Mouse (Mus musculus) spleen, postnatal 0 days (tissue): ENCODE measurements around the gene Prmt7. TPM values are rescaled to one million over a fixed set of nuclear protein-coding genes. Genes with fewer than 3 reads are reported as not detected.

ENCODE experiments used
- polyA plus RNA-seq: library from polyadenylated mRNA; unstranded; fragments of >200 nt; fragmentation: Nextera tagmentation; extraction: Ambion mirVana; gene quantifications from 2 replicates; pipeline ENCODE4 v1.2.1, GENCODE M21; 2015

Prmt7 gene
- 22.3 and 25.3 TPM in 2 replicates for polyA plus RNA-seq

GRCm38 (mm10) chr8:106210821-106211345 lies at the start of gene Prmt7, which contains the start of gene Slc7a6os:
Gene Prmt7 (plus strand): TSS chr8:106210936.
Gene Slc7a6os (minus strand): TSS chr8:106210935.

GRCm38 (mm10) chr8:106168356-106169016 lies 42.2 kb upstream of the Prmt7 start, which contains the start of gene Slc7a6:
Gene Slc7a6 (plus strand): TSS chr8:106168857.

Other genes starting within 250 kb of the Prmt7 start
- gene Slc12a4, start 244.8 kb upstream of the Prmt7 start, polyA plus RNA-seq = 12.0 and 12.9 TPM in 2 replicates
- not detected in 2 replicates for gene Dpep3, start 231.5 kb upstream of the Prmt7 start, polyA plus RNA-seq
- 14.1 and 14.8 TPM in 2 replicates for gene Dus2, start 219.6 kb upstream of the Prmt7 start, polyA plus RNA-seq
- gene Dpep2nb, start 205.0 kb upstream of the Prmt7 start, polyA plus RNA-seq = not detected in 2 replicates
- 9.3 and 9.8 TPM in 2 replicates for gene Ddx28, start 199.1 kb upstream of the Prmt7 start, polyA plus RNA-seq
- gene Nfatc3, start 152.1 kb upstream of the Prmt7 start, polyA plus RNA-seq = 6.7 and 6.9 TPM in 2 replicates
- 0.51 and 0.56 TPM in 2 replicates for gene Esrp2, start 74.0 kb upstream of the Prmt7 start, polyA plus RNA-seq
- 7.2 and 9.4 TPM in 2 replicates for gene Pla2g15, start 60.5 kb upstream of the Prmt7 start, polyA plus RNA-seq
- 10.7 and 12.3 TPM in 2 replicates for gene Slc7a6, start 42.1 kb upstream of the Prmt7 start, polyA plus RNA-seq
- gene Slc7a6os, start within 50 bp of the Prmt7 start, polyA plus RNA-seq = 18.3 and 20.0 TPM in 2 replicates
- 0.82 and 1.3 TPM in 2 replicates for gene Smpd3, start 127.1 kb downstream of the Prmt7 start, polyA plus RNA-seq
- gene Zfp90, start 204.4 kb downstream of the Prmt7 start, polyA plus RNA-seq = 4.4 and 6.8 TPM in 2 replicates